Mouse (Mus musculus) testis, adult 2 months (tissue): ENCODE results near the gene Bpifb2.
A peak's percentile ranks its signal among the peaks of the same experiment; 100 is the strongest.

Experiments used
- CTCF ChIP-seq: fragments of 200-500 bp; IDR thresholded peaks from 2 replicates; pipeline ENCODE4 v1.5.1; 2012; ENCODE audit warnings: low read depth, mild to moderate bottlenecking, inconsistent platforms, low read length, moderate library complexity; ENCODE audit not compliant: control insufficient read depth, insufficient read depth, insufficient replicate concordance
- POLR2A ChIP-seq: fragments of 200-500 bp; IDR thresholded peaks from 2 replicates; pipeline ENCODE4 v1.6.1; 2012; ENCODE audit warnings: low read depth, mild to moderate bottlenecking, inconsistent platforms, low read length, moderate library complexity; ENCODE audit not compliant: control insufficient read depth

- TF ChIP-seq POLR2A (no peak), CTCF (peak; percentile 23)
Measured at GRCm38 (mm10) chr2:153851030-153851360, 23.9 kb upstream of the Bpifb2 start.
